Mouse (Mus musculus): Measurements from ENCODE around the gene Arhgef5.

Gene Arhgef5

GRCm38 (mm10) chr6:43335619-43336234, 70.3 kb downstream of the Arhgef5 start:
- no peak for DNase-seq

- DNase-seq = no peak
Measured at GRCm38 (mm10) chr6:43337491-43337961, 72.1 kb downstream of the Arhgef5 start.

DNA sequence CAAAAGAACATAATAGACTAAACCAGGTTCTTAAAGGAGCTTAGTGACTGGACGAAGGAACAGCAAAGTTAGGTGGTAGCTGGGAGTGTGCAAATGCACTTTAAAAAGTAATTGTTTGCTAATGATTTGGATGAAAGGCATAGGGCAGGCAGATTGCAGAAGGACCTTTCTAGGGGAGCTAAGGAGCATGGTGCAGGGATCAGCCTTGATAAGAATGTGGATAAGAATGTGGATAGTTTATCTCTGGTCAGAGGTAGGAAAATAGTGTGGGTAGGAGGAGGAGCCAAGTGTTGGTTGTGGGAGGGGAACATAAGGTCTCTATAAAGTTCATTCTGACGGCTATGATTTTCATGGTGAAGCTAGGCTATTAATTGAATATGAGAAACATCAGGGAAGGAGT, 73.4 kb downstream of the Arhgef5 start:
- DNase-seq = no peak

Data from thymus, postnatal 36 days (tissue).